Comparison of ENCODE assay signal across 16 mouse cellular contexts in genomic region chr8:121424080-121424479, GRCm38 (mm10).
"Had no signal": no experiment of that assay in that cellular context is flagged by ENCODE, and none has a peak within 500 bp of the region (broad histone marks: within the 10 kb centered on the region; RNA-seq: fewer than 3 reads in every experiment).

No protein-coding gene starts in this region.

- H3K4me3 ChIP-seq: intestine, embryonic 15.5 days; left cerebral cortex, adult 2 months; liver, embryonic 13.5 days; megakaryocyte, embryonic 14.5 days; midbrain, embryonic 10.5 days; midbrain, embryonic 13.5 days; myocyte had no signal

- H3K36me3 ChIP-seq: intestine, embryonic 15.5 days; liver, embryonic 13.5 days; midbrain, embryonic 10.5 days; midbrain, embryonic 13.5 days had no signal

- H3K4me2 ChIP-seq: intestine, embryonic 15.5 days; liver, embryonic 13.5 days; midbrain, embryonic 13.5 days had no signal

- H3K4me1 ChIP-seq: intestine, embryonic 15.5 days; liver, embryonic 13.5 days; megakaryocyte, embryonic 14.5 days; midbrain, embryonic 10.5 days; midbrain, embryonic 13.5 days had no signal

- DNase-seq: kidney, adult 9 months; layer of hippocampus, postnatal 36 days; liver, embryonic 13.5 days; lung, adult 2 months; right cerebral cortex, adult 18-20 months; right cerebral cortex, postnatal 14 days; right cerebral cortex, postnatal 4 days; thymus, adult 18-20 months had no signal

- H3K27me3 ChIP-seq: intestine, embryonic 15.5 days; liver, embryonic 13.5 days; midbrain, embryonic 13.5 days had no signal

- ATAC-seq: intestine, embryonic 15.5 days; midbrain, embryonic 13.5 days; midbrain, embryonic 16.5 days had no signal

- H3K27ac ChIP-seq: intestine, embryonic 15.5 days; left cerebral cortex, adult 2 months; liver, embryonic 13.5 days; midbrain, embryonic 10.5 days; midbrain, embryonic 13.5 days; stomach, postnatal 0 days had no signal

- H3K9me3 ChIP-seq: intestine, embryonic 15.5 days; liver, embryonic 13.5 days; midbrain, embryonic 10.5 days; midbrain, embryonic 13.5 days had no signal

- H3K9ac ChIP-seq: intestine, embryonic 15.5 days; liver, embryonic 13.5 days; midbrain, embryonic 13.5 days had no signal
